8 mouse cellular contexts compared by ENCODE assay signal in genomic region chr9:70141885-70142326, GRCm38 (mm10). TPM values are rescaled to one million over a fixed set of nuclear protein-coding genes. Genes with fewer than 3 reads are reported as not detected.
DNase-seq lines count a peak whose midpoint lies in the region; ATAC-seq and TF ChIP-seq lines count a peak whose summit lies in the region.

No protein-coding gene starts in this region.

- peaks cover 35% of the 10 kb centered on the region for H3K27me3 ChIP-seq in heart, embryonic 10.5 days (ENCODE audit: insufficient read depth, poor library complexity, severe bottlenecking)
- peaks cover 15% of the 10 kb centered on the region for H3K27me3 ChIP-seq in E14TG2a.4 (ENCODE audit: insufficient read depth, low read length)
- no peaks in the 10 kb centered on the region for H3K27me3 ChIP-seq in forebrain, embryonic 15.5 days
- H3K27me3 ChIP-seq in limb, embryonic 15.5 days, result peaks cover 12% of the 10 kb centered on the region; the same call in 1 of the 2 replicates
- H3K27me3 ChIP-seq in small intestine, adult 2 months (ENCODE audit: control insufficient read depth, insufficient read depth, low read length), result peaks cover 14% of the 10 kb centered on the region

- peak overlapping the region; percentile 85 for H3K4me2 ChIP-seq in forebrain, embryonic 15.5 days (replicated peaks)
- H3K4me2 ChIP-seq in limb, embryonic 15.5 days, result peak overlapping the region; percentile 96

- no peaks in the 10 kb centered on the region for H3K9me3 ChIP-seq in heart, embryonic 10.5 days
- peaks cover 7% of the 10 kb centered on the region; the same call in 1 of the 2 replicates for H3K9me3 ChIP-seq in E14TG2a.4 (ENCODE audit: low read length)
- no peaks in the 10 kb centered on the region for H3K9me3 ChIP-seq in forebrain, embryonic 15.5 days
- H3K9me3 ChIP-seq in limb, embryonic 15.5 days, result no peaks in the 10 kb centered on the region

- H3K4me3 ChIP-seq in heart, embryonic 10.5 days, result peak overlapping the region; percentile 77
- peak overlapping the region; percentile 89 for H3K4me3 ChIP-seq in E14TG2a.4 (replicated peaks; ENCODE audit: low read length)
- peak overlapping the region; percentile 62 for H3K4me3 ChIP-seq in forebrain, embryonic 15.5 days
- peak overlapping the region; percentile 69 for H3K4me3 ChIP-seq in limb, embryonic 15.5 days
- H3K4me3 ChIP-seq in small intestine, adult 2 months (ENCODE audit: low read depth, low read length), result peak overlapping the region; percentile 55; the same call in 1 of the 2 replicates

- H3K9ac ChIP-seq in forebrain, embryonic 15.5 days (replicated peaks), result peak overlapping the region; percentile 53
- 0 out of 2 replicates have a peak overlapping the region, but pooled peaks have one; percentile 0 for H3K9ac ChIP-seq in limb, embryonic 15.5 days

- H3K4me1 ChIP-seq in heart, embryonic 10.5 days, result peaks cover 29% of the 10 kb centered on the region
- peaks cover 74% of the 10 kb centered on the region for H3K4me1 ChIP-seq in E14TG2a.4 (replicated peaks; ENCODE audit: low read depth, low read length)
- H3K4me1 ChIP-seq in forebrain, embryonic 15.5 days, result peaks cover 9% of the 10 kb centered on the region
- peaks cover 25% of the 10 kb centered on the region for H3K4me1 ChIP-seq in limb, embryonic 15.5 days
- peaks cover 5% of the 10 kb centered on the region for H3K4me1 ChIP-seq in small intestine, adult 2 months (ENCODE audit: control insufficient read depth, insufficient read depth, insufficient read length, low read length)

- TF ChIP-seq CTCF in E14TG2a.4 (conservative IDR thresholded peaks at IDR 0.05; ENCODE audit: low read length), result no peak
- no peak for TF ChIP-seq CTCF in small intestine, adult 2 months (IDR thresholded peaks at IDR 0.05; ENCODE audit: extremely low read depth, insufficient read length, insufficient replicate concordance, low read depth, low read length)

- peak overlapping the region; percentile 85; the same call in 1 of the 2 replicates for H3K27ac ChIP-seq in heart, embryonic 10.5 days
- H3K27ac ChIP-seq in forebrain, embryonic 15.5 days (replicated peaks), result no peak overlapping the region
- no peak overlapping the region for H3K27ac ChIP-seq in limb, embryonic 15.5 days
- H3K27ac ChIP-seq in small intestine, adult 2 months (ENCODE audit: insufficient read depth, low read depth, low read length), result no peak overlapping the region

- no peak for TF ChIP-seq POLR2A in small intestine, adult 2 months (IDR thresholded peaks at IDR 0.05; ENCODE audit: low read depth, low read length)

- no peaks in the 10 kb centered on the region for H3K36me3 ChIP-seq in heart, embryonic 10.5 days
- H3K36me3 ChIP-seq in E14TG2a.4 (ENCODE audit: insufficient read depth, low read length), result no peaks in the 10 kb centered on the region
- H3K36me3 ChIP-seq in forebrain, embryonic 15.5 days, result no peaks in the 10 kb centered on the region
- no peaks in the 10 kb centered on the region for H3K36me3 ChIP-seq in limb, embryonic 15.5 days
- no peaks in the 10 kb centered on the region for H3K36me3 ChIP-seq in small intestine, adult 2 months (ENCODE audit: control insufficient read depth, insufficient read depth, low read length)

- ATAC-seq in forebrain, embryonic 15.5 days (replicated peaks), result peak; percentile 24; the same call in 1 of the 2 replicates
- no peak for ATAC-seq in limb, embryonic 15.5 days (ENCODE audit: insufficient number of reproducible peaks, low FRiP score, low TSS enrichment, low read depth)

- 6% methylated on average over 11 of the region's 11 CpGs for WGBS in heart, embryonic 10.5 days
- 4% methylated on average over 11 of the region's 11 CpGs for WGBS in forebrain, embryonic 15.5 days
- 2% methylated on average over 11 of the region's 11 CpGs for whole genome bisulfite sequencing in limb, embryonic 15.5 days
- 13% methylated on average over 11 of the region's 11 CpGs for WGBS in small intestine, adult 2 months

- no peak for DNase-seq in heart, embryonic 10.5 days (ENCODE audit: low spot score)
- no peak for DNase-seq in heart, adult 18-20 months
- no peak for DNase-seq in testis, postnatal 14 days (ENCODE audit: low spot score)
- no peak for DNase-seq in gastrocnemius, postnatal 10 days

RNA-seq across cellular contexts. Expression of gene Fam81a, which starts 0.5 kb away (rescaled TPM):
- polyA plus RNA-seq in heart, embryonic 10.5 days (2016; fragmentation: Nextera tagmentation; extraction: Ambion mirVana), result 8.4 and 18.1 TPM in 2 replicates
- 10 to 100 TPM; 32.8 to 34.6 TPM for total RNA-seq in heart, adult 18-20 months (2021)
- 10.5 TPM in 2 replicates for polyA plus RNA-seq in forebrain, embryonic 15.5 days (2015; fragmentation: Nextera tagmentation; extraction: Ambion mirVana)
- polyA plus RNA-seq in limb, embryonic 15.5 days (2015; fragmentation: Nextera tagmentation; extraction: Ambion mirVana), result 8.2 and 8.3 TPM in 2 replicates
- polyA plus RNA-seq in small intestine, adult 2 months (2012; rRNA removed), result 0.03 and 0.58 TPM in 2 replicates
- 1 to 10 TPM; 2.6 to 2.8 TPM for total RNA-seq in gastrocnemius, postnatal 10 days (2021)
